Mouse (Mus musculus): Measurements from ENCODE around the gene Ficd.

The Ficd gene

GRCm38 (mm10) chr5:113728011-113728410 is 7.6 kb upstream of the Ficd start:
- in situ Hi-C loops (cut with MboI; ENCODE audit: low sequenced_read_pairs): loop anchor here (5.0 to 10.0 kb wide), 2 partner anchors 253 to 361 kb away; no protein-coding TSS in a partner anchor

DNA sequence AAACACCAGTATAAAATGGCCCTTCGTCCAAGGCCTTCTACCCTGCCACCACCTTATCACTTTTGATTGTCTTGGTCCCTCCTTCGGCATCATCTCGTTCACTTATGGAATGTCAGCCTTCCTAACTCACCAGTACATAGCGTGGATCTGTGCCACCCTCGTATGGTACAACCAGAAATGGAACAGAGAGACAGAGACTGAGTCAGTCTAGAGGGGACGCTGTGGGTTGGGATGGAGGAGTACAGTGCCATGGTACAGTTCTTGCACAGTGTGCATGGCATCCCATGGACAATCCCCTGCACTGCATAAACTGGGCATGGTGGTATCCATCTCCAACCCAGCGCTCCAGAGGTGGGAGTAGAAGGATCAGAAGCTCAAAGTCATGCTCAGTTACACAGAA is 6.9 kb upstream of the Ficd start:
- in situ Hi-C loops (cut with MboI; ENCODE audit: low sequenced_read_pairs): loop anchor here (5.0 to 10.0 kb wide), 2 partner anchors 254 to 361 kb away; no protein-coding TSS in a partner anchor

- in situ Hi-C loops (cut with MboI; ENCODE audit: low sequenced_read_pairs): no loop called here
Measured at GRCm38 (mm10) chr5:113730641-113731121, 4.9 kb upstream of the Ficd start.

DNA sequence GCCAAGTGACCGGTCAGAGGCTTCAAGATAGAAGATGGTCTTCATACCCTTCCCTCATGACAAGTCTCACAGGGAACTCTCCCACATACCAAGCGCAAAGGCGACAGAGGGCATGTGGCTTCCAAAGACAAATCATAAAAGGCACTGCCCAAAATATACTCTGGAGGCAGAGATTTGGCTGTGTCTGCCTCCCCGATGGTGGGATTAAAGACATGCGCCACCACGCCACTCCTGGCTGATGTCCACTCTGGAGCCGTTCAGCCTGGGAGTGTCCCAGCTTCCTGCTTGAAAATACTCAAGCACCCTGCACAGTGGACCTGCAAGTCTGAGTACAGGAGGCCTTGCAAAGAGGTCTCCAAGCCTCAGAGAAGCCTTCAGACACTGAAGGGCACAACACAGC is 4.4 kb upstream of the Ficd start:
- in situ Hi-C loops (cut with MboI; ENCODE audit: low sequenced_read_pairs): no loop called here

DNA sequence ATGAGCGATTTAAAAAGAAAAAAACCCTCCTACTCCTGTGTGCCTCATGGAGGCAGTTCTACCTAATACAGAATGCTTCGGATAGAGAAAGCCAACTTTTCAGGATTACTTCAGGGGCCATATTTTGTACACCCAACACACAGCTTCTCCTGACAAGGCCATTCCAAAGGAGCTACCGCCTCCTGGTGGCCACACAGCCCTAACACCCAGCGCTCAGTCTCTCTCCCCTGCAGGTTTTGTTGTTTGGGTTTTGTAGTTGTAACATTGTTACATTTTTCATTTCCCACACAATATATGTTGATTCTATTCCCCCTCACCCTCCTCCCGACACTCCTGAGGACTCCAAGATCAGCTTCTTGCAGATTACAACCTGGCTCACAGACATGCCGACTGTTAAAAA is 3.4 kb upstream of the Ficd start:
- in situ Hi-C loops (cut with MboI; ENCODE audit: low sequenced_read_pairs): no loop called here

DNA sequence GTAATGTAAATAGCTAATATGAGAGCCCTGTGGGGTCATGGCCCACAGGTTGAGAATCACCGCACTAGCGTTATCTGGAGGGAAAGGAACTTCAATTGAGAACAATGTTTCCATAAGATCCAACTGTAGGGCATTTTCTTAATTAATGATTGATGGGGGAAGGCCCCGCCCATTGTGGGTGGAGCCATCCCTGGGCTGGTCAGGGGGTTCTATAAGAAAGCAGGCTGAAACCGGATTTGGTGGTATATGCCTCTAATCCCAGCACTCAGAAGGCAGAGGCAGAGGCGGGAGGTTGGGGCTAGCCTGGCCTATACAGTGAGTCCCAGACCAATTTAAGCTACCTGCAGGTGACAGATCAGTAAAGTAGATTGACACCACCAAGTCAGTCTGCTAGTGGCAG is 1.2 kb upstream of the Ficd start:
- in situ Hi-C loops (cut with MboI; ENCODE audit: low sequenced_read_pairs): no loop called here

DNA sequence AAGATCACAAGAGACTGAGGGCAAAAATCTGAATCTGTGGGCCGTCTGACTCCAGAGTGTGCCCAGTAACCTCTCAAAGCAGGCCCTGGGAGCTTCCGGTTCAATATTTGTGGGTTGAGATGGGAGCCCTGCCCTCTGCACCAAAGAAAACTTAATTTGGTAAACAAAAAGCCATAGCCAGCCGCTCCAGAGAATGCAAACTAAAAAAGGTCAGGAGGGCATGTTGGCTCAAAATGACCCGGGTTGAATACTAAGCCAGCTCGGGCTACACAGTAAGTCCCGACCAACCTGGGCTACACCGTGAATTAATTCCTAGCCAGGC is 619 bp upstream of the Ficd start:
- in situ Hi-C loops (cut with MboI; ENCODE audit: low sequenced_read_pairs): no loop called here

DNA sequence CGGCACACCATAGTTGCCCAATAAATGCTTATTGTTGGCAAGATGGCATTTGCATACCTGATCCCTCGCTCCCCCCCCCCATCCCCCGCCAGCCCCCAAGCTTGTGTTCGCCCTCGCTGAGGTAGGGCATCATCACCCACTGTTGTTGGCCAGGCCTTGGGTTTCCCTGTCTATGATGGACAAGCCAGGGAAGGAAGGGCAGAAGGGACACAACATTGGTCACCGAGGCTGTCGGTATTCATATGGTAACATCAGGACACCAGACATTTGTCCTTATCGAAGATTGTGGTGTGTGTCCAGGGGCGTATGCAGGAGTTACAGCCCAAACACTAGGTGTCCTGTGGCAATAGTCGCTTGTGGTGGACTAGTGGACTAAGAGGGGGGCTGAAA is 505 bp downstream of the Ficd start:
- in situ Hi-C loops (cut with MboI; ENCODE audit: low sequenced_read_pairs): no loop called here

- in situ Hi-C loops (cut with MboI; ENCODE audit: low sequenced_read_pairs): no loop called here
Measured at GRCm38 (mm10) chr5:113736522-113737164, 1.0 kb downstream of the Ficd start.

GRCm38 (mm10) chr5:113737607-113738237 is 2.1 kb downstream of the Ficd start:
- in situ Hi-C loops (cut with MboI; ENCODE audit: low sequenced_read_pairs): no loop called here

- in situ Hi-C loops (cut with MboI; ENCODE audit: low sequenced_read_pairs): no loop called here
Measured at GRCm38 (mm10) chr5:113747629-113748028, 12.0 kb downstream of the Ficd start.

DNA sequence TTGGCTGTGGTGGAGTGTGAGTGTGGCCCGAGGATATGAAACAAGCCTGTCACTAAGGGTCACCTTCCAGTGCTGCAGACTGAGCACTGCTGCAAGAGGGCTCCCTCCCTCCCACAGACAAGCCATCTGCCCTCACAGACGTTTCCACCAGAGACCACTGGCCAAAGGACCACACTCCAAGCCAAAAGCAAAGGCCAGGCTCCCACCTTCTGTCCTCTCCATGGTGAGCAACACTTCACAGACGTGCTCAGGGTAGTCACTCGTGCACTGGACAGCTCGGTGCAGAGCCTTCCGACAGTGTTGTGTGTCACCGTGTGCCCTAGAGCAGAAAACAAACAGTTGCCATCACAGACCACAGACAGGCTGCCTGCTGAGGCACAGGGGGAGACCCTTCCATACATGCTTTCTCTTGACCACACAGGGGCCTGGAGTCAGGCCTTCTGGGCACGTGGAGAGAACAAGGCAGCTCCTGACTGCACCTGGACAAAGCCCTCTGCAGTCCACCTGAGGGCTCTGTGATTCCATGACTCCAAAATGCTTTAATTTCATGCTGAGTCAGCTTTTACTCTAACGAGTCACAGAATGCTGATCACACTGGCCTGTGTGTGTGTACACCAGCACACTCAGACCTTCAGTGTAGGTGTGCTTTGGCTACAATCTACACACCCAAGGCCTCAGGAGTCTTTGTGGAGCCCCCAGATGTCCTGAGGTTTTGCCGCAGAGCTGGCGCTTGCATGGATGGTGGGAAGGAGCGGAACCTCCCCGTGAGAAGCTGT is 13.1 kb downstream of the Ficd start:
- in situ Hi-C loops (cut with MboI; ENCODE audit: low sequenced_read_pairs): no loop called here

- in situ Hi-C loops (cut with MboI; ENCODE audit: low sequenced_read_pairs): no loop called here
Measured at GRCm38 (mm10) chr5:113751521-113752157, 16.0 kb downstream of the Ficd start.

DNA sequence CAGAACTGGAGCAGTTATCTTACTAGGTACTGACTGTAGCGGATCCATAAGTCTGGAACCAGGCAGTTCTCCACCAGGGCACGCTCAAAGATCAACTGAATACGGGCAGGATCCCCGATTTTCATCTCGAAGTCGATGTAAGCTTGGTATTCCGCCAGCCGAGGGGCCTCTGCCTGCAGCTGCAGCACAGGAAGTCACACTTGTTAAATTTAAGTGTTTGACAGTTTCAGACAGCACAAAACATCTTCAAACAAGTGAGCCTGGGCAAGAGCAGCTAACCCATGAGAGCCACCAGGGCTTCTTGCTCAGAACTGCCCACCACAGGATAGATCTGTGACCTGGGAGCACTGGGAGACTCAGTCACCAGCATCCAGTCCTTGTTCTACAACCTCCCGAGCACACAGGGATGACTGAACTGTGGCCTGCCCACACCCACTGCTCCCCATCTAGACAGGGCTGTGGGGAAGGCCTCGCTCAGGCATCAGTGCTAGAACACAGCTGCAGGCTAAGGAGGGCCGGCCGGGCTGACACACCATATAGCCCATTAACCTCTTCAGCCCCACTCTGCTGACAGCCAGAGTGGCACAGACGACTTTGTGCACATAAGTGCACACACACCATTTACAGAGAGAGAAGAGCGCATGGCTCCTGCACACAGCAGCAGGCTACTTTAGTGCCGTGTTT is 19.9 kb downstream of the Ficd start:
- in situ Hi-C loops (cut with MboI; ENCODE audit: low sequenced_read_pairs): no loop called here

GRCm38 (mm10) chr5:113761585-113761984 is 26.0 kb downstream of the Ficd start:
- in situ Hi-C loops (cut with MboI; ENCODE audit: low sequenced_read_pairs): no loop called here

DNA sequence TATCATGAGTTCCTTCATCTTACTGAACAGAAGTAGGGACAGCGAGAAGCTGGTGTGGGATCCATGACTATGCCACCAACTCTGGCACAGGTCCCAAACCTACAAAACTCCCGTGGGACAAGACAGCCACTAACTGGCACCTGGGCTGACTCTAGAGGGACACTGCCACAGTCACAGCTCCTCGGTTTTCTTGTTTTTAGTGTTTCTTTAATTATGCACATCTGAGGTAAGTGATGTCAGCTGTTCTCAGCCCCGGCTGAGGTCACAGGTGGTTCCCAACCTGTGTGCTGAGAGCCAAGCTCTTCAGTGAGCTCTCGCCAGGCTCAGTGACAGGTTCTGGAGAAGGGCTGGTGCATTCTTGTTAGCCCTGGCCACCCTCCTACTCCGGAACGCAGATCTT is 28.8 kb downstream of the Ficd start:
- in situ Hi-C loops (cut with MboI; ENCODE audit: low sequenced_read_pairs): no loop called here

DNA sequence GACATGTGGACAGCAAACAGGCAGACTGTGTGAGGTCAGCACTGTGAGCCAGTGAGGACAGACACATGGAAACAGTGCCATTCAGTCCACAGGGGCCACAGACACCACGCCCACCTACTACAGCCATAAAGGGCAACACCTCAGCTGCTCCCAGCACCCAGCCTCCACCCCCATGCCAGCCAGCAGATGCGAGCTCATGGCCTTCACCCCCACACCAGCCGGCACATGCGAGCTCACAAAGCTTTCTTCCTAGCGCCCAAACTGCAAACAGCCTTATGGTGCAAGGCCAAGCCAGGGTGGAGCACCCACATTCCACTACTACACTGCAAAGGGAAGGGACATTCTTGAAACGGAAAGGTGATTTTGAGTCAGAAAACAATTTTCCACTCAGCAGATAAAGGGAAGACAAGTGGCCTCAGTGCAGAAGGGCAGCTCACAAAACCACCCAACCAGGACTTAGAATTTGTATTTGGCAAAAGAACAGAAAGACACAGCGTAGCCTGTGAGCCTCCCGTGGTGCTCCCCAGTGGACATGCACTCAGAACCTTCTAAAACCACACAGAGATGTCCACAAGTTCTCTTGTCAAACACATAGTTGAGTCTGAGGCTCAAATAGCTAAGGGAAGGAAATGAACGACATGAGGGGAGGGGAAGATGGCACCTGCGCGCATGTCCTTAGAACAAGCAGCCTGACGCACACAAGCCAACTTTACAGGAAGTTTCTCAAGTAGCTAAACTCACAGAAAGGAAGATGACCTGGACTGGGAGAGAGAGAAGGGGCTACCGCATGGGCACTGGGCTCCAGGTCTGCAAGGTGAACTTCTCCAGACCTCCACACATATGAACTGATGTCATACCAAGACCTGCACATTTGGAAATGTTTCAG is 30.3 kb downstream of the Ficd start:
- in situ Hi-C loops (cut with MboI; ENCODE audit: low sequenced_read_pairs): no loop called here

DNA sequence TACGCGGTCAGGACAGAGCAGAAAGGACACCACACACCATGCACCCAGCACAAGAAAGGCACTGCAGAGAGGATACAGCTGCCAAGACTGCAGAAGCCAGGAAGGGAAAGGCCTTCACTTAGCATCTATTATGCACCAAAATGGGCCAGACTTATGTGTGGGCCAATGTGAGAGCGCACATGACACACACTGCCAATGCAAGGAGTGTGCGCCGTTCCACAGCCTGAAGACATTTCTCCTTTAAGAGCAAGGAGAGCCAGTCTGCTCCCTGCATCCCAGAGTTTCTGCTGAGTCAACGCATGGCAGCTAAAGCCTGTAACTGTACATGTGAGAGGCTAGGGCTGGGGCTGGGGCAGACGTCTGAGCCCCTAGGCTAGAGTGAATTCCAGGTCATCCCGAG is 33.2 kb downstream of the Ficd start:
- in situ Hi-C loops (cut with MboI; ENCODE audit: low sequenced_read_pairs): no loop called here

DNA sequence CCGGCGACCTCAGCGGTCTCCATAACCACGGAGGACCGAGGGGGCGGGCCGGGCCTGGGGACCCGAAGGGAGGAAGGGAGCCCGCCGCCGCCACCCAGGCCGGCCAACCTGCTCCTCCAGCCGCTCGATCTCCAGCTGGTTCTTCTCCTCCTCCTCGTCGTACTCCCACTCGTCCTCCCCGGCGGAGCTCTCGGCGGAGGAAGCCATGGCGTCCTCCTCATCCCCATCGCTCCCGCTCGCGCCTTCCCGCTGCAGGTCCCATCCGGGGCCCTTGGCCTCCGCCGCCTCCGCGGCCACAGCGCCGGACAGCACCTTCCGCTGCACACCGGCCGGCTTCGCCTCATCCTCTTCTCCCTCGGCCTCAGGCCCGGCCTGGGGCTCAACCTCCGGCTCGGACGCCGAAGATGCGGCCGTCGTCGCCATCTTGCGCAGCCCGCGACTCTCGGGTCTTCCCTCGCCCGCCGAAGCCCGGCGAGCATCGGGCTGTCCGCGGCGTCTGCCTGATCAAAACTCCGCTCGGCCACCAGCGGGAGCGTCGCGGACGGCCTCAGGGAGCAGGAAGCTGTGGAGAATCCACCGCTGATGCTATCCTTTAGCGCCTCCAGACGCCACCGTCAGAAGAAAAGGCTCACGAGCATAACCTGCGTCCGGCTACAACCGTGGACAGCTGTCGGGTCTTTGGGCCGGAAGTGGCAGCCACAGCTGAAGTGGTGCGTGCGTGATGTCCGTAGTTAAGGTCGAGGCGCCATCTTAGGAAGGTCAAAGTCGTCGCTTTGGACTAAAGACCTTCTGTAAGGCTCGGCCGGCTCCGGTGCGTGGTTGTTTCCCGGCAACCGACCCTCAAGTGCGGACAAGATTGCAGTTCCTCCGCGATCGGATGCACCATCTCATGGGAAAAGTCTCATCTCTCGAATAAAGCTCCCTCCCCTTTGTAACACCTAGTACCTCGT is 35.9 kb downstream of the Ficd start:
- in situ Hi-C loops (cut with MboI; ENCODE audit: low sequenced_read_pairs): no loop called here

All from CH12F3 (cell line).